Mouse (Mus musculus) stomach, embryonic 14.5 days (tissue): ENCODE data around the gene Vps4b. TPM values are rescaled to one million over a fixed set of nuclear protein-coding genes. Genes with fewer than 3 reads are reported as not detected.

Experiments used
- ATAC-seq: fragments of 200-750 bp; cut with Nextera tagmentation; 2 replicates; pipeline ENCODE4 v1.8.0; 2017; ENCODE audit warnings: low read depth, moderate TSS enrichment; ENCODE audit not compliant: insufficient number of reproducible peaks, insufficient read depth, low FRiP score
- H3K27ac ChIP-seq: fragments of 300-500 bp; sonication (generic); 2 replicates; pipeline ENCODE4 v1.5.1; 2014; ENCODE audit warnings: mild to moderate bottlenecking, low read length, moderate library complexity, mixed read lengths
- H3K27me3 ChIP-seq: fragments of 300-500 bp; sonication (generic); 2 replicates; pipeline ENCODE4 v1.6.1; 2014; ENCODE audit warnings: low read length, control low read depth, mixed read lengths; ENCODE audit not compliant: control insufficient read depth, insufficient read depth
- H3K36me3 ChIP-seq: fragments of 300-500 bp; sonication (generic); 2 replicates; pipeline ENCODE4 v1.6.1; 2014; ENCODE audit warnings: mild to moderate bottlenecking, control low read depth, low read length, moderate library complexity, mixed read lengths; ENCODE audit not compliant: control insufficient read depth, insufficient read depth
- H3K4me1 ChIP-seq: fragments of 300-500 bp; sonication (generic); 2 replicates; pipeline ENCODE4 v1.6.1; 2014; ENCODE audit warnings: low read length, control low read depth, mixed read lengths; ENCODE audit not compliant: control insufficient read depth, insufficient read depth
- H3K4me2 ChIP-seq: fragments of 300-500 bp; sonication (generic); replicated peaks from 2 replicates; pipeline ENCODE4 v1.6.1; 2014; ENCODE audit warnings: low read depth, low read length, control low read depth
- H3K4me3 ChIP-seq: fragments of 300-500 bp; sonication (generic); 2 replicates; pipeline ENCODE4 v1.5.1; 2014; ENCODE audit warnings: low read depth, low read length, control low read depth
- H3K9ac ChIP-seq: fragments of 300-500 bp; sonication (generic); replicated peaks from 2 replicates; pipeline ENCODE4 v1.6.1; 2014; ENCODE audit warnings: low read depth, mild to moderate bottlenecking, control low read depth, low read length, moderate library complexity, mixed read lengths
- H3K9me3 ChIP-seq: fragments of 300-500 bp; sonication (generic); 2 replicates; pipeline ENCODE4 v1.6.1; 2016; ENCODE audit warnings: low read depth, low read length, control low read depth; ENCODE audit not compliant: control insufficient read depth
- WGBS: fragments of 180-500 bp; shearing (Covaris S2); extraction: QIAGEN DNeasy Blood & Tissue Kit; methylation state at CpG from one replicate; pipeline ENCODE4 v1.1.7; 2014; 5-methylcytosine and 5-hydroxymethylcytosine counted together
- polyA plus RNA-seq: library from polyadenylated mRNA; unstranded; fragments of >200 nt; fragmentation: Nextera tagmentation; extraction: Ambion mirVana; gene quantifications from 2 replicates; pipeline ENCODE4 v1.2.1, GENCODE M21; 2014

Vps4b gene
- polyA plus RNA-seq, 1 experiment from 2014 or later: 74.1 TPM

GRCm38 (mm10) chr1:106715111-106716083, 81.1 kb downstream of the Vps4b start:
- H3K9ac ChIP-seq: no peak overlapping the region
- WGBS: 83% methylated on average over 13 of the region's 13 CpGs
- H3K4me3 ChIP-seq: no peak overlapping the region
- ATAC-seq: no peak
- no peak overlapping the region for H3K4me2 ChIP-seq
- H3K4me1 ChIP-seq: peaks cover 14% of the 10 kb centered on the region; the same call in 1 of the 2 replicates
- no peaks in the 10 kb centered on the region for H3K36me3 ChIP-seq
- no peaks in the 10 kb centered on the region for H3K9me3 ChIP-seq
- no peak overlapping the region for H3K27ac ChIP-seq
- no peaks in the 10 kb centered on the region for H3K27me3 ChIP-seq

- Histone ChIP-seq H3K4me3 (peak overlapping the region; percentile 79), H3K27ac (peak overlapping the region; percentile 89), H3K9me3 (no peaks in the 10 kb centered on the region), H3K9ac (peak overlapping the region; percentile 81), H3K27me3 (no peaks in the 10 kb centered on the region), H3K4me2 (peak overlapping the region; percentile 98), H3K4me1 (peaks cover 17% of the 10 kb centered on the region; the same call in 1 of the 2 replicates), H3K36me3 (no peaks in the 10 kb centered on the region)
- WGBS: 5% methylated on average over 21 of the region's 21 CpGs
- ATAC-seq: peak; percentile 73; the same call in 1 of the 2 replicates
Observed at GRCm38 (mm10) chr1:106714530-106714981, 82.0 kb downstream of the Vps4b start.

Other genes starting within 250 kb of the Vps4b start
- gene Bcl2, start 82.5 kb downstream of the Vps4b start, polyA plus RNA-seq: 16.2 and 19.2 TPM in 2 replicates
- 18.4 and 19.2 TPM in 2 replicates for gene Kdsr, start 37.0 kb downstream of the Vps4b start, polyA plus RNA-seq
- gene Serpinb5, start 64.4 kb upstream of the Vps4b start, polyA plus RNA-seq: 29.4 and 32.8 TPM in 2 replicates
- gene Serpinb12, start 137.7 kb upstream of the Vps4b start, polyA plus RNA-seq: 0.77 and 0.87 TPM in 2 replicates
- not detected in 2 replicates for gene Serpinb13, start 184.3 kb upstream of the Vps4b start, polyA plus RNA-seq